Mouse (Mus musculus) C2C12 (cell line): ENCODE data around the gene Ankrd12. TPM values are rescaled to one million over a fixed set of nuclear protein-coding genes. Genes with fewer than 3 reads are reported as not detected.

Experiments used
- H3K27me3 ChIP-seq: one replicate; pipeline ENCODE4 v1.6.1; 2011; ENCODE audit not compliant: control insufficient read depth, insufficient read depth, insufficient read length
- H3K36me3 ChIP-seq: one replicate; pipeline ENCODE4 v1.6.1; 2011; ENCODE audit not compliant: control insufficient read depth, insufficient read depth
- H3K4me3 ChIP-seq: one replicate; pipeline ENCODE4 v1.5.1; 2011; ENCODE audit warnings: mild to moderate bottlenecking, control low read depth; ENCODE audit not compliant: poor library complexity, insufficient read depth, severe bottlenecking
- H3K79me2 ChIP-seq: one replicate; pipeline ENCODE4 v1.6.1; 2011; ENCODE audit not compliant: control insufficient read depth, insufficient read depth
- H3K79me3 ChIP-seq: one replicate; pipeline ENCODE4 v1.6.1; 2011; ENCODE audit warnings: low read depth, control low read depth
- H3ac ChIP-seq: one replicate; pipeline ENCODE3; 2011; ENCODE audit warnings: low read depth; ENCODE audit not compliant: control insufficient read depth, insufficient read length
- CEBPB ChIP-seq: IDR thresholded peaks from one replicate; pipeline ENCODE4 v1.6.1; 2011; ENCODE audit warnings: low read depth, mild to moderate bottlenecking, control low read depth, moderate library complexity
- CTCF ChIP-seq: IDR thresholded peaks from one replicate; pipeline ENCODE4 v1.5.1; 2011; ENCODE audit not compliant: control insufficient read depth, insufficient read depth, insufficient read length
- FOSL1 ChIP-seq: IDR thresholded peaks from one replicate; pipeline ENCODE4 v1.8.0; 2011; ENCODE audit warnings: mild to moderate bottlenecking, low read length; ENCODE audit not compliant: poor library complexity, insufficient read depth, severe bottlenecking
- MAX ChIP-seq: IDR thresholded peaks from one replicate; pipeline ENCODE4 v1.6.1; 2011; ENCODE audit warnings: mild to moderate bottlenecking, control low read depth
- MYOD1 ChIP-seq: IDR thresholded peaks from one replicate; pipeline ENCODE4 v1.6.1; 2011; ENCODE audit warnings: low read depth; ENCODE audit not compliant: control insufficient read depth, insufficient read length
- MYOG ChIP-seq: IDR thresholded peaks from one replicate; pipeline ENCODE4 v1.6.1; 2011; ENCODE audit not compliant: control insufficient read depth, insufficient read length; ENCODE audit errors: extremely low read depth
- USF1 ChIP-seq: IDR thresholded peaks from one replicate; pipeline ENCODE4 v1.6.1; 2011; ENCODE audit warnings: low read depth, mild to moderate bottlenecking, control low read depth, moderate library complexity
- polyA plus RNA-seq: library from polyadenylated mRNA; unstranded; fragments of >200 nt; fragmentation: generic; extraction: Trizol; gene quantifications from one replicate; pipeline ENCODE4 v1.2.1, GENCODE M21; 2012; ENCODE audit warnings: missing spikeins

Ankrd12 gene
- polyA plus RNA-seq, 1 experiment = 3.1 TPM

DNA sequence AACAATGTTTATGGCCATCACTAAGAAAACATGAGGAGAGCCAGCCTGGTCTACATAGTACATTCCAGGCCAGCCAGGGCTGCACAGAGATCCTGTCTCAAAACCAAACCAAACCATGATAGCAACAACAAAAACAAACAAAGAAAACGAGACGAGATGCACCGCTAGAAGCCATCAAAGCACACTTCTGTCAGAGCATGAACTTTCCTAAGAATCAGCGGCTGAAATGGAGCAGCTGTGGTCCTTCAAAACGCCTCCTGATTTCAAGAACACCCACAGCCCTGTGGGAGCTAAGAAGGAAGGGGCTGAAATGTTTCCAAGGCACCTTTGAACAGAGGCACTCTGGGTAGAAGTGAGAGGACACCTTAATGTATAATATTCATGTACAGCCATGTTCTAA is 152.7 kb downstream of the Ankrd12 start:
- no peaks in the 10 kb centered on the region for H3K27me3 ChIP-seq
- H3K79me2 ChIP-seq = no peaks in the 10 kb centered on the region
- H3K36me3 ChIP-seq = peaks cover 24% of the 10 kb centered on the region
- H3ac ChIP-seq = no peak overlapping the region
- no peaks in the 10 kb centered on the region for H3K79me3 ChIP-seq
- H3K4me3 ChIP-seq = no peak overlapping the region
- TF ChIP-seq USF1 (no peak), MAX (no peak), CTCF (no peak), MYOD1 (no peak), CEBPB (no peak), FOSL1 (no peak), MYOG (no peak)

DNA sequence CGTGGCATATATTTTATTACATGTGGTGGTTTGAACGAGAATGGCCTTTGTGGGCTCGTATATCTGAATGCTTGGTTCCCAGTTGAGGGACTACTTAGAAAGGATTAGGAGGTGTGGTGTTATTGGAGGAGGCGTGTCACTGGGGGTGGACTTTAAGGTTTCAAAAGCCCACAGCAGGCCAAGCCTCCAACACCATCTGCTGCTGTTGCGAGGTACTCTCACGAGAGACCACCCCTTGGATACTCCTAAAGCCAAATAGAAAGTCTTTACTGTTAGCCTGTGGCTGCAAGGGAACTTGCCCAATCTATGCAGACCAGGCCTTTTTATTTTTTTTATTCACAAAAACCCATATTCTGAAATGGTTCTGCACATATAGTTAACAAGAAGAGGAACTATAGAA is 154.9 kb downstream of the Ankrd12 start:
- Histone ChIP-seq H3K4me3 (no peak overlapping the region), H3K36me3 (peaks cover 24% of the 10 kb centered on the region), H3K79me3 (no peaks in the 10 kb centered on the region), H3K79me2 (no peaks in the 10 kb centered on the region), H3K27me3 (no peaks in the 10 kb centered on the region), H3ac (no peak overlapping the region)
- TF ChIP-seq USF1 = no peak
- TF ChIP-seq MYOG = no peak
- TF ChIP-seq MAX = no peak
- TF ChIP-seq CEBPB = no peak
- no peak for TF ChIP-seq CTCF
- TF ChIP-seq MYOD1 = no peak
- no peak for TF ChIP-seq FOSL1

DNA sequence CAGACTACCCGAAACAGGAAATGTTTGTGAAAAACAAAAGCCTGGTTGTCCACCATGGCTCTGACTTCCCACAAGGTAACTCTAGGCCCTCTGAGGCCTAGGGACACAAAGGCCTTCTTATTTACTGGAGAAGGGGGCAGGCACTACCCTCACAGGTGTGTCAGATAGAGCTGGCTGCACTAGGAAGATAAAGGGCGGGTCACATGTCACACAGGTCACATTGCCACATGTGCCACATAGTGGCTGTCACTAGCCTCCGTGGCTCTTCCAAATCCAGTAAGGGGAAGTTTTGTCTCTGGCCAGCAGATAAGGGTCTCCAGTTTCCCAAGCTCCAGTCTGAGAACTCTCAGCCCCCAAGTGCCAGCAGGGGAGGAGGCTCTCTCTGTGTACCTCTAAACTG is 157.7 kb downstream of the Ankrd12 start:
- Histone ChIP-seq H3K27me3 (no peaks in the 10 kb centered on the region), H3K79me3 (no peaks in the 10 kb centered on the region), H3K36me3 (peaks cover 14% of the 10 kb centered on the region), H3K4me3 (no peak overlapping the region), H3ac (no peak overlapping the region), H3K79me2 (no peaks in the 10 kb centered on the region)
- no peak for TF ChIP-seq CTCF
- TF ChIP-seq FOSL1 = no peak
- TF ChIP-seq MYOD1 = no peak
- no peak for TF ChIP-seq USF1
- TF ChIP-seq CEBPB = no peak
- TF ChIP-seq MAX = no peak
- no peak for TF ChIP-seq MYOG

DNA sequence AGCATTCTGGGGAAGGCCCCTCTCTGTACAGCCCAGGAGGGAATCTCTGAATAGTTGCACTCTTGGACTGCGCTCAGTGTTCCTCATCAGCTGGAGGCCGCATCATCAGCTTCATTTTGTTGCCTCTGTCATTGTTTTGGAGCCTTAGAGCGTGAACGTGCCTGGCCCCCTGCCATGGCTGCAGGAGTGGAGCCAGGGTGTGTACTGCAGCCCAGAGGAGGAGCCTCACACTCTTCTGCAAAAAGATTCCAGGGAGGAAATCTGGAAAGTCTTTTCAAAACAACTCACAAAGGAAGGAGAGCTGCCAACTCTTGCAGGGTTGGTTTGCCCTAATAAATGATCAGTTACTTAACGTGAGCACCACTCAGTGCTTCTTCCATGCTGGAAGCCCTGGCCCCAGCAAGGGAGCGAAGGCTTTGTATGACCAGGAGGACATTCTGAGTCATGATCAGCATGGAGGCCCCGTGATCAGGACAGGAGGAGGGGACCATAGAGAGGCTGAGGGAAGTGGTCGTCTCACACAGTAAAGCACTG is 160.7 kb downstream of the Ankrd12 start:
- H3K79me3 ChIP-seq = no peaks in the 10 kb centered on the region
- H3ac ChIP-seq = no peak overlapping the region
- H3K79me2 ChIP-seq = no peaks in the 10 kb centered on the region
- TF ChIP-seq CEBPB = no peak
- no peaks in the 10 kb centered on the region for H3K27me3 ChIP-seq
- no peaks in the 10 kb centered on the region for H3K36me3 ChIP-seq
- H3K4me3 ChIP-seq = no peak overlapping the region

Other genes with a start within 250 kb of the Ankrd12 start
- gene Ralbp1, start 191.3 kb downstream of the Ankrd12 start, polyA plus RNA-seq = 21.9 TPM
- 18.8 TPM for gene Twsg1, start 125.9 kb downstream of the Ankrd12 start, polyA plus RNA-seq
- gene Ndufv2, start 24.5 kb upstream of the Ankrd12 start, polyA plus RNA-seq = 134 TPM
- 34.5 TPM for gene Washc1, start 34.5 kb upstream of the Ankrd12 start, polyA plus RNA-seq
- gene Ddx11, start 46.4 kb upstream of the Ankrd12 start, polyA plus RNA-seq = 10.0 TPM